Comparison of ENCODE assay signal across 8 mouse cellular contexts in the genomic region with DNA sequence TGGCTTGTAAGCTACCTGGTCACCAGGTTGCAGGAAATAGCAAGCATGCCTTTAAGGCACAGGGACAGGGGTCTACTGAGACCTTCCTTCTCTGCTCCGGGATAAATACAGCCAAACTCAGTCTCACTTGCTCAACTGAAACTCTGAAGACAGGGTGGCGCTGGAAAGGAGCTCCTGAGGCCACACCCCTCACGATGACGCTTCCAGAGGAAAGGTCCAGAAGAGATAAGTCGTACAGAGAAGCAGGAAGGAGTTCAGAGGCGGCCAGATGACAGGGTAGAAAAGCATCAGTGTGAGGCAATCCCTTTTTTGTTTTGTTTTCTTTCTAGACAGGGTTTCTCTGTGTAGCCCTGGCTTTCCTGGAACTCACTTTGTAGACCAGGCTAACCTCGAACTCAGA. TPM values are rescaled to one million over a fixed set of nuclear protein-coding genes. Genes with fewer than 3 reads are reported as not detected.
A peak's percentile ranks its signal among the peaks of the same experiment; 100 is the strongest.
DNase-seq lines count a peak whose midpoint lies in the region; TF ChIP-seq lines count a peak whose summit lies in the region.

No protein-coding gene starts in this region.

- TF ChIP-seq CTCF in layer of hippocampus, adult 2 months (conservative IDR thresholded peaks at IDR 0.05), result no peak

- H3K27ac ChIP-seq in brown adipose tissue, adult 24 weeks (replicated peaks; ENCODE audit: low read depth, low read length), result peak overlapping the region; percentile 57; the same call in 1 of the 2 replicates
- no peak overlapping the region for H3K27ac ChIP-seq in layer of hippocampus, adult 2 months

- no peak overlapping the region for H3K4me3 ChIP-seq in brown adipose tissue, adult 24 weeks (ENCODE audit: insufficient read depth, low read depth, low read length)
- H3K4me3 ChIP-seq in layer of hippocampus, adult 2 months, result no peak overlapping the region

- peak; percentile 46 for DNase-seq in embryo, embryonic 10 days (ENCODE audit: low spot score)
- DNase-seq in embryo, embryonic 9.5 days (ENCODE audit: extremely low spot score), result no peak
- DNase-seq in induced T-regulatory cell, adult 2 months (ENCODE audit: low read depth), result peak; percentile 94
- peak; percentile 79 for DNase-seq in lung, postnatal 25 days (ENCODE audit: low spot score)
- DNase-seq in urinary bladder, postnatal 36 days (ENCODE audit: low spot score in 2 of 2), result peak; percentile 71 to 84
- no peak for DNase-seq in layer of hippocampus, adult 2 months (ENCODE audit: low spot score in 2 of 2)
- DNase-seq in right cerebral cortex, adult 2 months (ENCODE audit: low spot score in 2 of 2), result no peak

- peaks cover 25% of the 10 kb centered on the region for H3K4me1 ChIP-seq in brown adipose tissue, adult 24 weeks (ENCODE audit: control insufficient read depth, insufficient read depth, insufficient read length, low read length)

RNA-seq across cellular contexts. Expression of a gene that starts 8.6 kb away (rescaled TPM):
- polyA plus RNA-seq in brown adipose tissue, adult 24 weeks (2012; ENCODE audit: insufficient read depth, insufficient read length, missing spikeins), result 10.5 and 10.6 TPM in 2 replicates
- total RNA-seq in layer of hippocampus, adult 2 months (2021), result 1 to 10 TPM; 3.1 to 3.9 TPM

RNA-seq across cellular contexts. Expression of a gene that starts 35.5 kb away (rescaled TPM):
- polyA plus RNA-seq in brown adipose tissue, adult 24 weeks (2012; ENCODE audit: insufficient read depth, insufficient read length, missing spikeins), result 1.7 and 2.9 TPM in 2 replicates
- total RNA-seq in layer of hippocampus, adult 2 months (2021), result 10 to 100 TPM; 11.5 to 12.2 TPM

RNA-seq across cellular contexts. Expression of a gene that starts 46.7 kb away (rescaled TPM):
- polyA plus RNA-seq in brown adipose tissue, adult 24 weeks (2012; ENCODE audit: insufficient read depth, insufficient read length, missing spikeins), result 0.28 and 0.63 TPM in 2 replicates
- 1 to 10 TPM; 4.5 TPM for total RNA-seq in layer of hippocampus, adult 2 months (2021)

Comparison
In these comparisons a context has a peak if more than half of its experiments do, and no peak if none do; other contexts are left out.
1. DNase-seq: peak in embryo, embryonic 10 days (single experiment), induced T-regulatory cell, adult 2 months (single experiment), lung, postnatal 25 days (single experiment) and urinary bladder, postnatal 36 days (2 of 2); none in embryo, embryonic 9.5 days (single experiment), layer of hippocampus, adult 2 months (0 of 2) and right cerebral cortex, adult 2 months (0 of 2).